Mouse (Mus musculus) G1E (cell line): ENCODE data around the gene Iqgap2. TPM values are rescaled to one million over a fixed set of nuclear protein-coding genes. Genes with fewer than 3 reads are reported as not detected.

ENCODE experiments used
- ATAC-seq: 2 replicates; pipeline ENCODE4 v1.8.0; 2016; ENCODE audit warnings: mild to moderate bottlenecking; ENCODE audit not compliant: insufficient number of reproducible peaks, poor library complexity, low FRiP score, severe bottlenecking; ENCODE audit errors: extremely low read depth
- DNase-seq: peaks from one replicate; pipeline ENCODE4 v3.0.0; 2012; ENCODE audit warnings: low spot score
- H3K27me3 ChIP-seq: 2 replicates; pipeline ENCODE4 v1.6.1; 2012; ENCODE audit warnings: mild to moderate bottlenecking, low read length, inconsistent platforms; ENCODE audit not compliant: insufficient read depth
- H3K36me3 ChIP-seq: replicated peaks from 2 replicates; pipeline ENCODE3; 2012; ENCODE audit warnings: mild to moderate bottlenecking, inconsistent platforms
- H3K4me1 ChIP-seq: 2 replicates; pipeline ENCODE4 v1.6.1; 2012; ENCODE audit warnings: low read depth, low read length, inconsistent platforms, mixed read lengths; ENCODE audit not compliant: insufficient read depth
- H3K4me3 ChIP-seq: 2 replicates; pipeline ENCODE4 v1.5.1; 2012; ENCODE audit warnings: low read depth, mild to moderate bottlenecking, inconsistent platforms, low read length, moderate library complexity, mixed read lengths
- H3K9me3 ChIP-seq: replicated peaks from 2 replicates; pipeline ENCODE4 v1.6.1; 2012; ENCODE audit warnings: inconsistent platforms
- CTCF ChIP-seq: IDR thresholded peaks from 2 replicates; pipeline ENCODE4 v1.5.1; 2012; ENCODE audit warnings: low read depth, low read length, inconsistent platforms, mixed read lengths
- GATA1 ChIP-seq: IDR thresholded peaks from 2 replicates; pipeline ENCODE4 v1.6.1; 2012; ENCODE audit warnings: borderline replicate concordance, low read length, inconsistent platforms, mixed read lengths
- GATA2 ChIP-seq: IDR thresholded peaks from 2 replicates; pipeline ENCODE4 v1.6.1; 2012; ENCODE audit warnings: low read depth, low read length, inconsistent platforms, borderline replicate concordance
- POLR2AphosphoS5 ChIP-seq: IDR thresholded peaks from 2 replicates; pipeline ENCODE4 v1.6.1; 2012; ENCODE audit warnings: low read depth, low read length, inconsistent platforms; ENCODE audit not compliant: insufficient replicate concordance
- TAL1 ChIP-seq: conservative IDR thresholded peaks from 2 replicates; pipeline ENCODE4 v1.6.1; 2012; ENCODE audit warnings: low read depth, low read length, inconsistent platforms, mixed read lengths
- polyA plus RNA-seq: library from polyadenylated mRNA; stranded (reverse); fragments of >175 nt; gene quantifications from 2 replicates; pipeline ENCODE4 v1.2.3, GENCODE M21; 2012
- total RNA-seq, 2 experiments: library from RNA; stranded (forward) in 1 of 2; stranded (reverse) in 1 of 2; fragments of 200-1000 nt in 1 of 2; fragments of >200 nt in 1 of 2; fragmentation: Nextera tagmentation in 1 of 2; gene quantifications; 2 replicates each; pipeline ENCODE4 v1.2.3; 2014 to 2017

Iqgap2 gene
- total RNA-seq (2014; fragmentation: Nextera tagmentation) = 14.3 and 14.5 TPM in 2 replicates
- total RNA-seq (2017) = 5.8 and 6.6 TPM in 2 replicates
- polyA plus RNA-seq = 2.2 and 3.0 TPM in 2 replicates

DNA sequence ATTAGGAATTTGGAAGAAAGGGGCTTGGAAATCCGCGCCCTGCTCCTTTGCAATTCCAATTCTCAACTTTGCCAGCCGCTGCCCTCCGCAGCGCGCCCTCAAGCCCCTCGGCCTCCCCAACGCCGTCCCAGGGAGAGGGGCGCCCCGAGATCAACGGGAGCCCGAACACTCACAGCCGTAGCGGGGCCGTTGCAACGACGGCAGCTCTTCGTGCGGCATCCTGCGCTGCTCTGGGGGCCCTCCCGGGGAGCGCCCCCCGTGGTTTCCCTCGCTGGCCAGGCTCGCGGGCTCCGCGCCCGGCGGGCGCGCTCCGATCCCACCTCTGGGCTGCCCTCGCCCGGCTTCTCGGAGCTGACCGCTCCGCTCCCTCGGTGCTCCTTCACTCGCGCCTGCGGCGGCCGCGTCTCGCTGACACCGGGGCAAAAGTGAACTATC is at the start of gene Iqgap2:
TSS of gene Iqgap2 (minus strand) at position 432 of the 435 bp plus-strand sequence.
- TF ChIP-seq POLR2AphosphoS5 (no peak), TAL1 (no peak), GATA1 (no peak), GATA2 (no peak), CTCF (no peak)
- Histone ChIP-seq H3K4me1 (peaks cover 33% of the 10 kb centered on the region), H3K27me3 (peaks cover 20% of the 10 kb centered on the region), H3K4me3 (peak within 1 kb of the TSS; percentile 73), H3K9me3 (no peaks in the 10 kb centered on the region), H3K36me3 (peaks cover 4% of the 10 kb centered on the region)
- DNase-seq (peak; percentile 11), ATAC-seq (no peak)

DNA sequence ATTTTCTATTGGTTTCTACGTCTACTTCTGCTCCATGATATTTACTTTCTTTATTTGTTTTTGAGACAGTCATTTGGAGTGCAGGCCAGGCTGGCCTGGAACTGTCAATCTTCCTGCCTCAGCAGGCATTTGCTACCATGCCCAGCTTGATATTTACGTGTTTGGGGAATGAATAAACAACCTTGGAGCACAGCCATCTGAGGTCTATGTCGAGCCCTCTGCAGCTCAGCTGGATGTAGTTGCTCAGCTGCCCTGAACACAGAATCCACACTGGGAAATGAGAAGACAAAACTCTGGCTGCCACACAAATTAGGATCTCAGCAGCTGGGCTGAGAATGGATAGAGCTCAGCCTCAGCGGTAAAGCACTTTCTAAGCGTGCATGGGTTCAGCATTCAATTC is 49.1 kb upstream of the Iqgap2 start:
- H3K9me3 ChIP-seq = no peaks in the 10 kb centered on the region
- H3K36me3 ChIP-seq = no peaks in the 10 kb centered on the region
- H3K4me1 ChIP-seq = peaks cover 13% of the 10 kb centered on the region; the same call in 1 of the 2 replicates
- DNase-seq = no peak
- no peak overlapping the region for H3K4me3 ChIP-seq
- H3K27me3 ChIP-seq = peaks cover 3% of the 10 kb centered on the region; the same call in 1 of the 2 replicates
- TF ChIP-seq GATA2 (no peak), TAL1 (no peak), POLR2AphosphoS5 (no peak), CTCF (no peak), GATA1 (no peak)
- ATAC-seq = no peak

DNA sequence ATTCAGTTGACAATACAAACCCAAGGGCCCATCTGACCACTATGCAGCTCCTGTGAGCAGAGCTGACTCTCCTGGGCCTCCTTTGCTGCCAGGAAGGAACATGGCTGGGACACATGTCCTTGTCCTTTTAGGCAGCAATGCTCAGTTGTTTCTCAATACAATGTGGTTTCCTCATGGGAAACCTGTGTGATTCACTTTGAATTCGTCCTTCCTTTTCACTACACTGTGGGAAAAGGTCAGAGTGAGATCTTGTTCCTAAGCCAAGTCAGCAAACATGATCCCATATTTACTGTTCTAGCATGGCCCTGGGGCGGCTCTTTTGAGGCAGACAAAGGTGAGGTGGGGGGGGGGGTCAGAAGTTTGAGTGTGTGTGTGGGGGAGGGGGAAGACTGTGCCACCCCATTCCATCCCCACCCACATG is 32.5 kb upstream of the Iqgap2 start:
- Histone ChIP-seq H3K36me3 (no peaks in the 10 kb centered on the region), H3K9me3 (peaks cover 7% of the 10 kb centered on the region), H3K27me3 (peaks cover 14% of the 10 kb centered on the region; the same call in 1 of the 2 replicates), H3K4me1 (no peaks in the 10 kb centered on the region), H3K4me3 (no peak overlapping the region)
- no peak for DNase-seq
- TF ChIP-seq GATA2 (no peak), CTCF (no peak), POLR2AphosphoS5 (no peak), GATA1 (no peak), TAL1 (no peak)
- no peak for ATAC-seq

DNA sequence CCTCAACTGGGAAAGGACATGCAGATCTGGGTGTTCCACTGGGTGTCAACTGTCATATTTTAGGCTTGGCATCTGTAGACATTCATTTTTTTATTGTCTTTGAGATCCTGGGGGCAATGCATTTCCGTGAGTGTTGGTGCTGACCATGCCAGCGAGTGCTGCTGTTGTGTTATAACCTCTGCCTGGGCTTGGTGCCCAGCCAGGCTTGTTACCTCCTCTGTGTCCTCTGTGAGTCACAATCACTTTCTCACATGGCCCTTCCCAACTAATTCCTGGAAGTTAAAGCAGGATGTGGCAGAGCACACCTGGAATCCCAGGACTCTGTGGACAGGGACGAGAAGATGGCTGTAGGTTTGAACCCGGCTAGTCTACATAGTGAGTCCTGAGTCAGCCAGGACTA is 30.9 kb upstream of the Iqgap2 start:
- H3K36me3 ChIP-seq = no peaks in the 10 kb centered on the region
- H3K9me3 ChIP-seq = peaks cover 7% of the 10 kb centered on the region
- H3K4me1 ChIP-seq = peaks cover 6% of the 10 kb centered on the region
- ATAC-seq (no peak), DNase-seq (no peak)
- H3K4me3 ChIP-seq = no peak overlapping the region
- H3K27me3 ChIP-seq = peaks cover 14% of the 10 kb centered on the region; the same call in 1 of the 2 replicates
- TF ChIP-seq GATA2 (no peak), CTCF (no peak), POLR2AphosphoS5 (no peak), TAL1 (no peak), GATA1 (no peak)

DNA sequence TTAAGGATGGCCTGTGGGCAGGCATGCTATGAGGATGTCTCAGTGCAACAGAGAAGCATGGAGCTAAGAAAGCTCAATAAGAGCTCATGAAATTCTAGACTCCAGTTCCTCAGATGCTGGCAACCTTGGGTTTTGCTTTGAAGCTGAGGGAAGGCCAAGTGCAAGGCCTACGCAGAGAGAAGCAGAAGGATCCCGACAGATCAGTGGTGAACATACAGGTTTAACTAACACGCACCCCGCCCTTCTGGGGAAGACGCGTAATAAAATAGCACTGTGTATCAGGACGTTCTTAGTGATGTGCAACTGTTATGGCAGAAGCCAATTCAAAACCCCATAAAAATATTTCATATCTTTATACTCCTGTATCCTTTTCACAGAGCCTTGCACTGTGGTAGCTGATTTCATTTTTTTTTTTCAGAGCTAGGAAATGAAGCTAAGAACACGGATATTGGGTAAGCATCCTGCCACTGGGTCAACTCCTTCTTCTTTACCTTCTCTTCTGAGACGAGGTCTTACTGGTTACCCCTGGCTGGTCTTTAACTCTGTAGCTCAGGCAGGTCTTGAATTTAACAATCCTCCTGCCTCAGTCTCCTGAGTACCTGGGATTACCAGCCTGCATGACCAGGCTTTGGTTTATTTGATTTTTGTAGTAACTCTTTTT is 27.0 kb upstream of the Iqgap2 start:
- TF ChIP-seq GATA2 (no peak), TAL1 (no peak), GATA1 (no peak), CTCF (no peak), POLR2AphosphoS5 (no peak)
- no peak for ATAC-seq
- Histone ChIP-seq H3K36me3 (no peaks in the 10 kb centered on the region), H3K4me1 (peaks cover 6% of the 10 kb centered on the region), H3K4me3 (no peak overlapping the region), H3K27me3 (no peaks in the 10 kb centered on the region), H3K9me3 (peaks cover 14% of the 10 kb centered on the region)
- DNase-seq = no peak

DNA sequence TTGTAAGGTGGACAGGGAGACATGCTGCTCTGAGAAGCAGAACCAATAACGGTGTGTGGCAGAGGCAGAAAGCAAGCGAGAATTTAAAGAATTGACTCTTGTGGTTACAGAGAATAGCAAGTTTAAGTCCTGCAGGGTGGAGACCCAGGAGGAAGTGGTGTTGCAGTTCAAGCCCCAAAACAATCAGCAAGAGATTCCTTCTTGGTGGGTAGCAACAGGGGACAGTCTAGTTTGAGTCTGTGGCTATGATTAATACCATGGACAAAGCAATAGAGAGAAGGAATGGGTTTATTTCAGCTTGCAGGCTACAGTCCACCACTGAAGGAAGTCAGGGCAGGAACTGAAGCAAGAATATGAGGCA is 21.3 kb upstream of the Iqgap2 start:
- TF ChIP-seq GATA2 (no peak), TAL1 (no peak), POLR2AphosphoS5 (no peak), CTCF (no peak), GATA1 (no peak)
- Histone ChIP-seq H3K27me3 (peaks cover 29% of the 10 kb centered on the region), H3K9me3 (0 out of 2 replicates have a peak, but pooled peaks cover 7% of the 10 kb centered on the region), H3K4me1 (no peaks in the 10 kb centered on the region; the same call in 1 of the 2 replicates), H3K36me3 (no peaks in the 10 kb centered on the region), H3K4me3 (no peak overlapping the region)
- DNase-seq = no peak
- ATAC-seq = no peak
